9 mouse cellular contexts compared by ENCODE assay signal in the genomic region with DNA sequence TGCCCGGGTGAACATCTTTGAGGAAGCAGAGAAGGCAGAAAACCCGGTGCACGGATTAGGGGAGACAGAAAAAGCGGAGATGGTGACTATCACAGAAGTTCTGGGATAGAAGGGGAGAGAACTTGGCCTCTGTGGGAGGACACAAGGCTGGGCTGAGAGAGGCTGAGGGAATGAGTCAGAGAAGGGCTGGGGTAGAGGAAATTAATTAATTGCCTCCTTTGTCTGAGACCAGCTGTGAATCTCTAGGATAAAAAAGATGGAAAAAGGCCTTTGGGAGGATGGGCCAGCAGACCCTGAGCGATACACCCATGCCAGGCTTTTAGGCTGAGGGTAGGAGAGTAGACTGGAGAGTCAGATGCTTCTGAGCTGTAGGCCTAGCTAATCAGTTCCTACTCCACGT.
"Had no signal": no experiment of that assay in that cellular context is flagged by ENCODE, and none has a peak within 500 bp of the region (broad histone marks: within the 10 kb centered on the region; RNA-seq: fewer than 3 reads in every experiment).

No protein-coding gene starts in this region.

- DNase-seq: kidney, adult 9 months; kidney, postnatal 36 days; layer of hippocampus, adult 9-11 months; layer of hippocampus, postnatal 36 days; lung, adult 2 months; lung, postnatal 36 days; right cerebral cortex, postnatal 14 days; thymus, adult 18-20 months; thymus, postnatal 14 days had no signal
